Mouse (Mus musculus): Measurements from ENCODE around the gene Fam163b. TPM values are rescaled to one million over a fixed set of nuclear protein-coding genes. Genes with fewer than 3 reads are reported as not detected.
A peak's percentile ranks its signal among the peaks of the same experiment; 100 is the strongest.

The Fam163b gene
- polyA plus RNA-seq (2014; fragmentation: Nextera tagmentation; extraction: Ambion mirVana), result 0.11 TPM in 1 of 2 replicates, not detected in the other

DNA sequence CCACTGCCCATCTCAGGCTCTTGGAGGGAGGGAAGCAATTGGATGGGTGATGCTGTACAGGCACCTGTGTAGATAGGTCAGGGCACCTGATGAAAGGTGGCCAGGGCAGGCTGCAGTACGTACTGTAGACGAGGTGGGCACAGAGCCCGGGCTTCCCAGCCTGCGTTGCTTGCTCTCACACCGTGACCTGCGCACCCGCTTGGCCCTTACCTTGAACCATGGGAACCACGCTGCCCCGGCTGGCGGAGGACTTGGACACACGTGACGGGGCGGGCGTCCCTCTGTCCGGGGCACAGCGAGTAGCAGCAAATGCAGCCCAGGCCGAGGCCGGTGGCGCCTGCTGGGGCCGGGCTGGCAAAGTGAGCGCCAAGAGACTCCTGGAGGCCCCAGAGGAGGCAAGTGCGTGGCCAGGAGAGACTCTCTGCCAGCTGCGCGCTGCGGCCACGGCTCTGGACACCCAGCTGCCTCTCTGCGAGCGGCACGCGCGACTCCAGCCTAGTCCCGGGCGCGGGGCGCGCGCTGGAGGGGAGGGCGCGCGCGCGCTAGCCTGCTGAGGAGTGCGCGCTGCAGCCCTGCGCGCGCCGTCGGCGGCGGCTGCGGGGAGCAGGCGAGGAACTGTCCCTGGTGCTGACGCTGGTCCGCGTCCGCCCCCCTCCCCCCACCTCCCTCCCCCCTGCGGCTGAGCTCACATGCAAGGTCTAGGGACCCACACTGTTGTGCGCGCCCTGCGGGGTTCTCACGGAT lies at the start of gene Fam163b:
Gene Fam163b (minus strand): TSS at position 542 of the 744 bp plus-strand sequence.
- ATAC-seq (replicated peaks; ENCODE audit: insufficient number of reproducible peaks, low FRiP score, low TSS enrichment, low read depth), result 0 out of 2 replicates have a peak, but pooled peaks have one; percentile 56
- H3K4me3 ChIP-seq (ENCODE audit: low read depth, low read length), result peak within 1 kb of the TSS; percentile 34
- DNase-seq (ENCODE audit: low spot score), result peak; percentile 87
- 1% methylated on average over 31 of the region's 62 CpGs for WGBS
- H3K9me3 ChIP-seq (replicated peaks; ENCODE audit: control insufficient read depth, low read length), result no peaks in the 10 kb centered on the region
- no peaks in the 10 kb centered on the region for H3K36me3 ChIP-seq (replicated peaks; ENCODE audit: control insufficient read depth, insufficient read depth, low read depth, low read length)
- H3K27me3 ChIP-seq (ENCODE audit: control insufficient read depth, insufficient read depth, low read length), result peaks cover 17% of the 10 kb centered on the region
- no peak within 1 kb of the TSS for H3K27ac ChIP-seq (replicated peaks; ENCODE audit: low read depth, low read length)
- peak within 1 kb of the TSS; percentile 86 for H3K4me2 ChIP-seq (ENCODE audit: low read depth, low read length)
- peak within 1 kb of the TSS; percentile 32; the same call in 1 of the 2 replicates for H3K9ac ChIP-seq (replicated peaks; ENCODE audit: low read length)
- no peaks in the 10 kb centered on the region for H3K4me1 ChIP-seq (ENCODE audit: control insufficient read depth, insufficient read depth, low read length)

DNA sequence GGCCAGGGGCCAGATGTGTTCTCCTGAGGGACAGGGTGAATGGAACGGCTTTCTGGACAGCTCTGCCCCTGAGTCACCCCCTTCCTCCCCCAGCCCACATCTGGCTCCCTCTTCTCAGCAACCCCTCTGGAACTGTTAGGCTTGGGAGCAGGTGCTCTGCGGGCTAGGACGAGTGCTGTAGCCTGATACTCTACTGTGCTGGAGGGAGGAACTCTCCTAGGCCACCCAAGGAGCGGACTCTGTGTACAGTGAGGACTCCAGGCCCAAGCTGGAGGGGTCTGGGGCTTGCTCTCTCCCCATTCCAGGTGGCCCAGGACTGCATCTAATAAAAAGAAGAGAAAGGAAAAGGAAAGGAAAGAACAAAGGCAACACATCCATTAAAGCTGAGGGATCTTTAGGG lies 47.7 kb upstream of the Fam163b start:
- 35% methylated on average over 4 of the region's 4 CpGs for WGBS
- Histone ChIP-seq H3K4me1 (ENCODE audit: control insufficient read depth, insufficient read depth, low read length) (no peaks in the 10 kb centered on the region), H3K9me3 (replicated peaks; ENCODE audit: control insufficient read depth, low read length) (no peaks in the 10 kb centered on the region), H3K36me3 (replicated peaks; ENCODE audit: control insufficient read depth, insufficient read depth, low read depth, low read length) (no peaks in the 10 kb centered on the region), H3K27ac (replicated peaks; ENCODE audit: low read depth, low read length) (no peak overlapping the region), H3K4me3 (ENCODE audit: low read depth, low read length) (no peak overlapping the region), H3K27me3 (ENCODE audit: control insufficient read depth, insufficient read depth, low read length) (no peaks in the 10 kb centered on the region), H3K4me2 (ENCODE audit: low read depth, low read length) (no peak overlapping the region), H3K9ac (replicated peaks; ENCODE audit: low read length) (no peak overlapping the region)
- ATAC-seq (replicated peaks; ENCODE audit: insufficient number of reproducible peaks, low FRiP score, low TSS enrichment, low read depth) (no peak; the same call in 1 of the 2 replicates), DNase-seq (ENCODE audit: low spot score) (peak; percentile 44)

DNA sequence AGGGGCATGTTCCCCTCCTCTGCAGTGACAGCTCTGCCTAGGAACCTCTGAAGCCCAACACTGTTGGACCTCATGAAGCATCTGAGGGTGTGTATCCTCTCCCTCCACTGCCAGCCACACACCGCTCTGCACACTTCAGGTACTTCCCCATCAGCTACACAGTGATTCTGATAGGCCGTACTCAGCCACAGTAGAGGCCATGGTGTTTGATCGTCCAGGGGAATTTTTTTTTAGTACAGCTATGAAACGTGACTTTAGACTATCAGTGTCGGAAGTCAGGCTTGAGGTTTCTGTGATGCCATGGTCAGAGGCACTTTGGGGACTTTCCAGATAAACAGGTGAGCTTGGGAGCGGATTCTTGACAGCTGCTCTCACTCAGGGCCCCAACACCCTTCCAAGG lies 45.2 kb upstream of the Fam163b start:
- Histone ChIP-seq H3K4me2 (ENCODE audit: low read depth, low read length) (no peak overlapping the region), H3K9me3 (replicated peaks; ENCODE audit: control insufficient read depth, low read length) (no peaks in the 10 kb centered on the region), H3K27ac (replicated peaks; ENCODE audit: low read depth, low read length) (no peak overlapping the region), H3K36me3 (replicated peaks; ENCODE audit: control insufficient read depth, insufficient read depth, low read depth, low read length) (no peaks in the 10 kb centered on the region), H3K4me3 (ENCODE audit: low read depth, low read length) (no peak overlapping the region), H3K4me1 (ENCODE audit: control insufficient read depth, insufficient read depth, low read length) (no peaks in the 10 kb centered on the region), H3K9ac (replicated peaks; ENCODE audit: low read length) (no peak overlapping the region), H3K27me3 (ENCODE audit: control insufficient read depth, insufficient read depth, low read length) (no peaks in the 10 kb centered on the region)
- DNase-seq (ENCODE audit: low spot score) (no peak), ATAC-seq (replicated peaks; ENCODE audit: insufficient number of reproducible peaks, low FRiP score, low TSS enrichment, low read depth) (no peak)
- WGBS, result 86% methylated on average over 6 of the region's 6 CpGs

DNA sequence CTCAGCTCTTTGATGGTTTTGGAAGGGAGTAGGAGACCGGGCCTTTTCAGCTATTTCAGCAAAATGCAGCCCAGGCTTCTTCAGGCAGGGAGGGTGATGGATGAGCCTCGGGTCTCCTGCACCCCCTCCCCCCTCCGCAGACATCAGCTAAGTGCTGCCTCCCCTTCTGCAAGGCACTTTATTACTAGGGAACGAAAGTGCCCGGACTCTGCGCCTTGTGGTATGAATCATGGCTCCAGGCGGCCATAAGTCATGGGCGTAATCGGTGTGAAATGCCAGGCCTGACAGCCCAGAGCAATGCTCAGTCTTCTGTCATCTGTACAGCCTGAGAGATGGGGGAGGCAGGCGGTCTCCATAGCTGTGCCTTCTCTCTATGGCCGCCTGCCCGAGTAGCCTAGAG lies 41.4 kb upstream of the Fam163b start:
- Histone ChIP-seq H3K4me1 (ENCODE audit: control insufficient read depth, insufficient read depth, low read length) (no peaks in the 10 kb centered on the region), H3K27me3 (ENCODE audit: control insufficient read depth, insufficient read depth, low read length) (no peaks in the 10 kb centered on the region), H3K9ac (replicated peaks; ENCODE audit: low read length) (no peak overlapping the region), H3K27ac (replicated peaks; ENCODE audit: low read depth, low read length) (no peak overlapping the region), H3K4me3 (ENCODE audit: low read depth, low read length) (no peak overlapping the region), H3K36me3 (replicated peaks; ENCODE audit: control insufficient read depth, insufficient read depth, low read depth, low read length) (no peaks in the 10 kb centered on the region), H3K9me3 (replicated peaks; ENCODE audit: control insufficient read depth, low read length) (no peaks in the 10 kb centered on the region), H3K4me2 (ENCODE audit: low read depth, low read length) (no peak overlapping the region)
- WGBS, result 81% methylated on average over 12 of the region's 12 CpGs
- DNase-seq (ENCODE audit: low spot score) (no peak), ATAC-seq (replicated peaks; ENCODE audit: insufficient number of reproducible peaks, low FRiP score, low TSS enrichment, low read depth) (no peak)

DNA sequence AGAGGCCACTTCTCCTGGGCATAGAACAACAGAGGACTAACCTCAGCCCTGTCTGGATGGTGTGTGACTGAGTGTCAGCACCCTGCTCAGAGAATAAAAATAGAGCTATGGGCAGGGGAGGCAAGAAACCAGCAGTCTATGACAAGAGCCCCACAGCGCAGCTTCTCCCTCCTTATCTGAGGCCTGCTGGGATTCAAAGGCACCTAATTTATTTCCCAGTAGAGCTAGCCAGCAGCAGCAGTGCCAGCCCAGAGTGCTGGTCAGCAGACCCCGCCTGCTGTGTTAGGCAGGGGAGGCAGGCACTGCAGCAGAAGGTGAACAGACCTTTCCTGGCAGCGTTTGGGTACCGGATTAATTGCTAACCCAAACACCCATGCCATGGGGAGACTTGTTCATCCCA lies 39.6 kb upstream of the Fam163b start:
- Histone ChIP-seq H3K27me3 (ENCODE audit: control insufficient read depth, insufficient read depth, low read length) (no peaks in the 10 kb centered on the region), H3K9ac (replicated peaks; ENCODE audit: low read length) (no peak overlapping the region), H3K4me2 (ENCODE audit: low read depth, low read length) (no peak overlapping the region), H3K36me3 (replicated peaks; ENCODE audit: control insufficient read depth, insufficient read depth, low read depth, low read length) (no peaks in the 10 kb centered on the region), H3K4me3 (ENCODE audit: low read depth, low read length) (no peak overlapping the region), H3K27ac (replicated peaks; ENCODE audit: low read depth, low read length) (no peak overlapping the region), H3K4me1 (ENCODE audit: control insufficient read depth, insufficient read depth, low read length) (no peaks in the 10 kb centered on the region), H3K9me3 (replicated peaks; ENCODE audit: control insufficient read depth, low read length) (no peaks in the 10 kb centered on the region)
- WGBS, result 60% methylated on average over 4 of the region's 4 CpGs
- no peak for ATAC-seq (replicated peaks; ENCODE audit: insufficient number of reproducible peaks, low FRiP score, low TSS enrichment, low read depth)
- DNase-seq (ENCODE audit: low spot score), result no peak

DNA sequence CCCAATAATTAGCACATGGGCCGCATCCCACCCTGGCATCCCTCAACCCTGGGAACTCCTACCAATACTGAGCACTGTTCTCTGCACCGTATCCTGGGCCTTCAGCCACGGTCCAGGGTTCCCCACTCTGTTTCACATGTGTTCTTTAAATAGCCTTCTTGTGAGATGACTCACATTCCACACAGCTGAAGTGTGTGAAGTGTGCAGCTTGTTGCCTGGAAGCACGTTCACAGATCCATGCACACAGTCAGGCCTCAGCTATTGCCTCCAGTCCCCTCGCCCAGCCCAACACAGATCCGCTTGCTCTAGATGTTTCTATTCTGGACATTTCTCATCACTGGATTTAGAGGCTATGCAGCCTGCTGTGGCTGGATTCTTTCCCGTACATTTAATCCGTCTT lies 36.8 kb upstream of the Fam163b start:
- H3K4me3 ChIP-seq (ENCODE audit: low read depth, low read length), result no peak overlapping the region
- ATAC-seq (replicated peaks; ENCODE audit: insufficient number of reproducible peaks, low FRiP score, low TSS enrichment, low read depth) (no peak), DNase-seq (ENCODE audit: low spot score) (no peak)
- H3K27ac ChIP-seq (replicated peaks; ENCODE audit: low read depth, low read length), result no peak overlapping the region
- no peak overlapping the region for H3K4me2 ChIP-seq (ENCODE audit: low read depth, low read length)
- no peak overlapping the region for H3K9ac ChIP-seq (replicated peaks; ENCODE audit: low read length)
- H3K36me3 ChIP-seq (replicated peaks; ENCODE audit: control insufficient read depth, insufficient read depth, low read depth, low read length), result no peaks in the 10 kb centered on the region
- 81% methylated on average over 8 of the region's 8 CpGs for whole genome bisulfite sequencing
- no peaks in the 10 kb centered on the region for H3K4me1 ChIP-seq (ENCODE audit: control insufficient read depth, insufficient read depth, low read length)
- no peaks in the 10 kb centered on the region for H3K9me3 ChIP-seq (replicated peaks; ENCODE audit: control insufficient read depth, low read length)
- no peaks in the 10 kb centered on the region for H3K27me3 ChIP-seq (ENCODE audit: control insufficient read depth, insufficient read depth, low read length)

DNA sequence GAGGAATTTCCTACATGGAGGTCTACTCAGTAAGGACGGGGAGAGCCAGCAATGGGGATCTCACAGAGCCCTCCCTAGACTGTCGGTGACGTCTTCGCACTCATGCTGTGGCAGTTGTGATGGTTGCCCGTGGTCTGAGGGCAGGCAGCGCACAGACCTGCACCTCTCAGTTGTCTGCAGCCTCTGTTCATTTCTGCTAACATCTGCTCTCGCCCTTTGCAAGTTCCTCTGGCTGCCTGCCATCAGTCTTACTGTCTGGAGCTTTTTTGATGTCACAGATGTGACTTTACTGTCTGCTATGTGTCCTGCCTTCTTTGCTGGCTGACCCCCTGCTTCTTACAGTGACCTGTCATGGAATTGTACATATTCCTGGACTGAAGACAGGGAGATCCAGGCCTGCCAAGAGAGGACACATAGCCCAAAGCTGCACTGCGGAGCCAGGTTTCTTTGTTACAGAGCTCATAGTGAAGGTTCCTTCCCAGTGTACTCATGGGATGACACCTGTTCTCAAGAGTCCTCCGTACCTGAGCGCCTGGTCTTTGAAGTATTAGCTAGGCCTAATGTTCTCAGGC lies 33.5 kb upstream of the Fam163b start:
- DNase-seq (ENCODE audit: low spot score), result no peak
- no peak overlapping the region for H3K4me3 ChIP-seq (ENCODE audit: low read depth, low read length)
- no peak overlapping the region for H3K27ac ChIP-seq (replicated peaks; ENCODE audit: low read depth, low read length)
- no peaks in the 10 kb centered on the region for H3K4me1 ChIP-seq (ENCODE audit: control insufficient read depth, insufficient read depth, low read length)
- no peaks in the 10 kb centered on the region for H3K36me3 ChIP-seq (replicated peaks; ENCODE audit: control insufficient read depth, insufficient read depth, low read depth, low read length)
- H3K9ac ChIP-seq (replicated peaks; ENCODE audit: low read length), result no peak overlapping the region
- 80% methylated on average over 10 of the region's 10 CpGs for WGBS
- H3K9me3 ChIP-seq (replicated peaks; ENCODE audit: control insufficient read depth, low read length), result no peaks in the 10 kb centered on the region
- no peak for ATAC-seq (replicated peaks; ENCODE audit: insufficient number of reproducible peaks, low FRiP score, low TSS enrichment, low read depth)
- H3K27me3 ChIP-seq (ENCODE audit: control insufficient read depth, insufficient read depth, low read length), result no peaks in the 10 kb centered on the region
- no peak overlapping the region for H3K4me2 ChIP-seq (ENCODE audit: low read depth, low read length)

DNA sequence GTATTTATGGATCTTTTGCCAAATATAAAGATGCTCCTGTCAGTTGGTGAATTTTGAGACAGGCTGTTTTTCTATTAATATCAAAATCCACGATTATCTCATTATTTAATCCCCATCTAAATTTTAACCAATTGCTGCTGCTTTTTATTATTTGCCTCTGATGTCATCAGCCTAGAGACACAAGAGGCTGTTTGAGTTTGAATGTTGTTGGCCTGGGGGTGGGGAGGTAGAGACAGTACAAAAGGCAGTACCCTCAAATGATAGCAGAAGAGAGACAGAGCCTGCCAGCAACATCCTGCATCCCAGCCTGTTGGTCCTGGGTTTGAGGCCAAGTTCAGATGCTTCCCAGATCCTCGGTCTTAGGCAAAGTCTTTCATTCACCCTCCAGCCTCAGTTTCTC lies 32.0 kb upstream of the Fam163b start:
- Histone ChIP-seq H3K9ac (replicated peaks; ENCODE audit: low read length) (no peak overlapping the region), H3K27ac (replicated peaks; ENCODE audit: low read depth, low read length) (no peak overlapping the region), H3K4me1 (ENCODE audit: control insufficient read depth, insufficient read depth, low read length) (no peaks in the 10 kb centered on the region), H3K27me3 (ENCODE audit: control insufficient read depth, insufficient read depth, low read length) (no peaks in the 10 kb centered on the region), H3K9me3 (replicated peaks; ENCODE audit: control insufficient read depth, low read length) (no peaks in the 10 kb centered on the region), H3K4me2 (ENCODE audit: low read depth, low read length) (no peak overlapping the region), H3K4me3 (ENCODE audit: low read depth, low read length) (no peak overlapping the region), H3K36me3 (replicated peaks; ENCODE audit: control insufficient read depth, insufficient read depth, low read depth, low read length) (no peaks in the 10 kb centered on the region)
- ATAC-seq (replicated peaks; ENCODE audit: insufficient number of reproducible peaks, low FRiP score, low TSS enrichment, low read depth) (no peak), DNase-seq (ENCODE audit: low spot score) (no peak)
- WGBS, result 77% methylated on average over 2 of the region's 2 CpGs
